Mouse (Mus musculus) right cerebral cortex, postnatal 25 days (tissue): ENCODE results near the gene Hexim2.

Experiments
- DNase-seq: peaks from one replicate; pipeline ENCODE4 v3.0.0; 2022

Hexim2 gene

GRCm38 (mm10) chr11:103112552-103112912, 19.7 kb upstream of the Hexim2 start:
- DNase-seq = no peak

- DNase-seq = no peak
Measured at GRCm38 (mm10) chr11:103113005-103113404, 19.2 kb upstream of the Hexim2 start.

GRCm38 (mm10) chr11:103113771-103114170, 18.5 kb upstream of the Hexim2 start:
- DNase-seq = no peak

GRCm38 (mm10) chr11:103114270-103114943, 17.8 kb upstream of the Hexim2 start:
- DNase-seq = no peak

GRCm38 (mm10) chr11:103115163-103116007, 16.8 kb upstream of the Hexim2 start:
- peak; percentile 84 for DNase-seq

GRCm38 (mm10) chr11:103116008-103116818, 16.0 kb upstream of the Hexim2 start, which contains the start of gene Hexim1:
TSS of gene Hexim1 (plus strand) at chr11:103116231.
- DNase-seq = peak; percentile 100

- peak; percentile 71 for DNase-seq
Measured at GRCm38 (mm10) chr11:103116959-103117590, 15.2 kb upstream of the Hexim2 start.

GRCm38 (mm10) chr11:103117591-103118009, 14.6 kb upstream of the Hexim2 start:
- DNase-seq = peak; percentile 52

GRCm38 (mm10) chr11:103118866-103119265, 13.4 kb upstream of the Hexim2 start:
- no peak for DNase-seq

GRCm38 (mm10) chr11:103119609-103120008, 12.6 kb upstream of the Hexim2 start:
- DNase-seq = no peak

GRCm38 (mm10) chr11:103120315-103120714, 11.9 kb upstream of the Hexim2 start:
- no peak for DNase-seq

GRCm38 (mm10) chr11:103132576-103133455, 587 bp downstream of the Hexim2 start:
- peak; percentile 98 for DNase-seq

GRCm38 (mm10) chr11:103133456-103134185, 1.4 kb downstream of the Hexim2 start:
- no peak for DNase-seq

GRCm38 (mm10) chr11:103134221-103134620, 2.0 kb downstream of the Hexim2 start:
- no peak for DNase-seq

GRCm38 (mm10) chr11:103136039-103136577, 3.9 kb downstream of the Hexim2 start:
- no peak for DNase-seq

GRCm38 (mm10) chr11:103139951-103140762, 7.9 kb downstream of the Hexim2 start:
- DNase-seq = no peak

GRCm38 (mm10) chr11:103140763-103141100, 8.5 kb downstream of the Hexim2 start:
- DNase-seq = no peak

- peak; percentile 19 for DNase-seq
Measured at GRCm38 (mm10) chr11:103141101-103141943, 9.1 kb downstream of the Hexim2 start.

GRCm38 (mm10) chr11:103141944-103142255, 9.7 kb downstream of the Hexim2 start:
- no peak for DNase-seq
